Mouse (Mus musculus): ENCODE data around the gene Cgrrf1.

DNA sequence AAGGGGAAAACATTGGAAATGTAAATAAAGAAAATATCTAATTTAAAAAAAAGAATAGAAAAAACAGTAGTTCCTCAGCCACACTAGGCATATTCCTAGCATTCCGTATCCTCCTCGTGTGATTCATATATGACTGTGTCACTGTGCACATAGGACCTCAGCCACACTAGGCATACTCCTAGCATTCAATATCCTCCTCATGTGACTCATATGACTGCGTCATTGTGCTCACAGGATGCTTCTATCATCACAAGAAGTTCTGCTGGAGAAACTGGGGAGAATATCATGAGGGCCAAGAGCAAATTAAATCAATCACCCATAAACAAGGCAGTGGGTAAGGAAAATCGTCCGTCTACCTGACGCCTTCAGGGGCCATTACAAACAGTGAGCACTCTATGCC lies 41.2 kb upstream of the Cgrrf1 start:
- TF ChIP-seq POLR2A (IDR thresholded peaks at IDR 0.05; ENCODE audit: borderline replicate concordance, control insufficient read depth, low read depth, low read length): no peak
- no peak for TF ChIP-seq CTCF (IDR thresholded peaks at IDR 0.05; ENCODE audit: control insufficient read depth, insufficient read depth, low read length)

All from bone marrow, adult 2 months (tissue).